Mouse (Mus musculus): ENCODE measurements around the gene Ramp2.

Ramp2 gene

DNA sequence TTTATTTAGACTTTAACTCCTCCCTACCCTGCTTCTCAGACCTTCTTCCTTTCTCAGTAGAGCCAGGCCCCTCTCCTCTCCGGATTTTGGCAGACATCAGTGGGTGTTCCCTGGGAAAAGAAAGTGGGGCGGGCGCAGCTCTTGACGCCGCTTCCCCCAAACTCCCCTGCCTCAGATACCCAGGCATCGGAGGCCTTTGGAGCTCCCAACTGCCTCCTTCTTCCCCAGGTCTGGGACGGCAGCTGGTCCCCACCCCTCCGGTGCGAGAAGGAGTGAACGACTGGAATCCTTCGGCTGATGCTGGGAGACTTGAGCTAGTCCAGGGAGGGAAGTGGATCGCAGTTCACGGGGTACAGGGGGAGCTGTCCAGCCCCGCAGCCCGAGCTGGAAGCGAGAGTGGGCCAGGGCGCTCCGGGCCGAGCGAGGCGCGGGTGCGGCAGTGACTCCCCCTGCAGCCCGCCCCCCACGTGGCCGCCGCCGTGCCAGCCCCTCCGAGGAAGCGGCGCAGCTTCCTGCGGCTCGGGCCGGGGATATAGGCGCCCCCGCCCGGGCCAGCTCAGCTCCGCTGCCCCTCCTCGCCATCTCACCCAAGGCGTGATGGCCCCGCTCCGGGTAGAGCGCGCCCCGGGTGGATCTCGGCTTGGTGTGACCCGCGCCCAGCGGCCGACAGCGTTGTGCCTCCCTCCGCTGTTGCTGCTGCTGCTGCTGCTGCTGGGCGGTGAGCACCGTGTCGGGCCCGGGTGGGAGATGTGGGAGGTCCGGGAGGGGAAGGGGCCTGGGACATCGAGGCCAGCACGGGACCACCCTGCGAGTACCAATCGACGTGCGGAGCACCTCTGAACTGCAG is at the start of gene Ramp2:
Gene Ramp2 (plus strand): TSS at position 174 of the 847 bp plus-strand sequence.
- DNase-seq (ENCODE audit: low read depth, low spot score): peak; percentile 37

- peak; percentile 84 for DNase-seq (ENCODE audit: low read depth, low spot score)
These were observed 49.7 kb upstream of the Ramp2 start for GRCm38 (mm10) chr11:101196175-101196574.

DNA sequence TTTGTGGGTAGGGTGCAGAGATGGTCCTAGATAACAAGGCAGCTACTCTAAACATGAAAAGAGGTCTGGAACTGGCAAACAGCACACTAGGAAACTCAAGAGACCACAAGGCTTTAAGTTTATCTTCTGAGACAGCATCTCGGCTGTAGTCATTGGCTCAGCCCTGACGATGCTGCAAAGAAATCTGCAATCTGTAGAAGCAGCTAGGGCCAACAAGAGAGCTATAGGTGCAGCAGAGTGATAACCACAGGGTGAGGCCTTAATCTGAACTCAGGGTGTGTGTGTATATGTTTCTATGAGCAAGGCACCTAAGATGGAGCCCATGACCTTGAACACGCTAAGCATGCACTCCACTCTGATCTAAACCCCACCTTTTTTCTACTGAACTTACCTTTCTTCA is 46.3 kb upstream of the Ramp2 start:
- DNase-seq (ENCODE audit: low read depth, low spot score): peak; percentile 59

DNA sequence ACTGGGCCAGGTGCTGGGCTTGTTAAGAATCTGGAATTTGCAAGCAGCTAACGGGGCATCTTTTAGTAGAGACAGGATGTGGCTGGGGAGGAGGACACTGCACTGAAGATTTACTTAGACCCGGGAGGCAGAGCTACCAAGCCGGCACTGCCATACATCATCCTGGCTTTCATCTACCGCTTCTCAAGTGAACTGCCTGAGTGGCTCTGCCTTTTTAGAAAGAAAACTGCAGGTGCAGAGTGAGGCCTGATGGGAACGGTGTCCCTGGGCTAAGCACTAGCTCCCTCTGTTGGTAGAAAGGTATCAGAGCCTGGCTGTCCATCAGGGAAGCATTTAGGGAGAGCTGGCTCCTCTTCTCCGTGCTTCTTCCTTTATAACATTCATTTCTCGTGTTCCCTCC is 44.8 kb upstream of the Ramp2 start:
- peak; percentile 69 for DNase-seq (ENCODE audit: low read depth, low spot score)

GRCm38 (mm10) chr11:101211970-101212369 is 33.9 kb upstream of the Ramp2 start:
- DNase-seq (ENCODE audit: low read depth, low spot score): peak; percentile 76

DNA sequence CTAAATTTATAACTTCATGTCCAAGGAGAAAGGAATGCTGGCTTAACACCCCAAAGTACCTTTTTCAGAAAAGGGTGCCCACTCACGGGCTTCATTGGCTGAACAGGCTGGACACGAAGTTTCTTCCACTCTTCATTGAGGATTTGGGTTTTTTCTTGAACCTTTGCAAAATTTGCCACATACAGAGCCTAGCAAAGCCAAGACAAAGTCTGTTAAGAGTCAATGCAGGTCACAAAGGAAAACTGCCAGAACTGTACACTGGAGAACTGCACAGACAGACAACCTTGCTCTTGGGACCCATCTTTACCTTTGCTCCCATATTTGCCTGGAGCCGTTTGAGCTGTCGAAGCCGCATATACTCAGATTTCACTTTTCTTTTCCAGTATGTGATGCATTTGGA is 28.9 kb upstream of the Ramp2 start:
- DNase-seq (ENCODE audit: low read depth, low spot score): no peak

DNA sequence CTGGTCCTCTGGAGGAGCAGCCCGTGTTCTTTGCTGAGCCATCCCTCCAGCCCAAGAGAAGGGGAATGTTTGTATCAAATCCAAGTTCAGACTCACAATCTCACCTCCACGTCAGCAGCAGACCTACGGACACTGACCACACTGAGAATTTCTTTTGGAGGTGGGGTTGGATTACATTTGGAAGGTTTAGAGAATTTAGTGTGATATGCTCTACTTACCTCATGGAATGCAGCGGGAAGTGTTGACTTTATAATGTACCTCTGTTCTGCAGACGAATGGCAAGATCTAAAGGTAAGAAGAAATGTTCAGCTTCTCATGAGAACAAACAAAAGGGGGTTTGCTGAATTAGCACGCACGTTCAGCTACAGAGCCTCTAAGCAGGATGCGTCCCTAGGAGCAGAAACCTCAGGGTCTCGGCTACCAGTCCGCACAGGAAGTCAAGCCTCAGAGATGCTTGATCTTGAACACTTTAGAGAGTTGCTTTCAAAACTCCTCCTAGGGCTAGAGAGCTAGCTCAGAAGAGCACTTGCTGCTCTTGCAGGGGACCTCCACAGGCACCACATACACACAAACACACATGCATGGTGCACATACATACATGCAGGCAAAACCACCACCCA is 27.3 kb upstream of the Ramp2 start:
- peak; percentile 45 for DNase-seq (ENCODE audit: low read depth, low spot score)

DNA sequence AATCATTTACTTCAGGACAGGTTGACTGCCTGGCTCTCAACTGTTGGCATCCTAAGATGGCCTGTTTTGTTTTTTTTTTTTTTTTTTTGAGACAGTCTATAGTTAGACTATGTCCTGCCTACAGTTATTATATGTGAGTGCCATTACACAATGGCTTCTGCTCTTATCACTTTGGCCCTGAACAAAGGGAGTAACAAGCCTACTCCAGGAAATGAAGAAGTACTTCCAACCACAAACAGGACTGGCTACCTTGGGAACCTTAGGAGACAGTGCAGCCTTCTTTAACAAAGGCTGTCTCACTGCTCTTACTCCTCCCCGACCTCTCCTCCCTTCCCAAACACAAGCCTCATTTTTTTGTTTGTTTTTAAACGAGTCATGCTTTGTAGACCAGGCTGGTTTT is 25.0 kb upstream of the Ramp2 start:
- no peak for DNase-seq (ENCODE audit: low read depth, low spot score)

DNA sequence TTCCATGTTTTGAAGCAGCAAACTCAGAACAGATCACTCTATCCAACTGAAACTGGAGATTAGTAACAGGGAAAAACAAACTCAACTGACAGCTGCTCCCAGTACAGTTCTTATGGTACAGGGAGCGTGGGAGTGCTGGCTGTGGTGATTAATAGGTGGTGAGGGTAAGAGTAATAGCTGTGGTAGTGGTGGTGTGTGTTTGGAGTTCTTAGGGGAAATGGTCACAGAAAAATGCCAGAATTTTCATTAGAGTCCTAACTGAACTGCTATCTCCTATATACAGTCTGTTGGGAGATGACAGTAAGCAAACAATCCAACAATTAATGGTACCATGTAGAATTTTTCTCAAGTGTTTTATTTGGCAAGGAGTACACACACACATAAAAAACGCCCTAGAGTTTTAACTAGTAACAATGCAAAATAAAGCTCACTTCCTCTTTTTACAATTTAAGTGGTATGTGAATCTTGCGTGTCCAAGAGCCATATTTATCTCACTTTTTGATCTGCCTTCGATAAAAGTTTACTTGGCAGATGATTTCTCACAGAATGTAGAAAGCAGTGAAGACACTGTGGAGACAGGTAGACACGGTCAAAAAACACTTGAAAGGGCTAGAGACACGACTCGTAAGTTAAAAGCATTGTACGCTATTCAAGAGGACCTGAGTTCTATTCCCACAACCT is 24.4 kb upstream of the Ramp2 start:
- DNase-seq (ENCODE audit: low read depth, low spot score): no peak

DNA sequence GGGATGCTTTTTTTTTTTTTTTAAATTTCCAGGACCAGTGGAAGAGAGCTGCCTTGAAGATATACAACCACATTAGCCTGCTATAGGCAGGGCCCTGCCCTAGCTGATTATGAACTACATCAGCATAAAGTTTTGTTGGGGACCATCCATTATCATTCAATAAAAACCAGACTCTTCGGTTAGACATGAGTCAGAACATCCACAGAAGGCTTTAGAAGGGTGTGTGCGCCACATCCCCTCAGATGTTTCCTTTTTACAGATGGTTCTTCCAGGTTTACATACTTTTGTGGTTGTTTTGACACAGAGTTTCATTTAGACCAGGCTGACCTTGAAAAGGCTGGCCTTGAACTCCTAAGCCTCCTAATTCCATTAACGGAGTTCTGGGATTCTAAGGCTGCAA is 21.5 kb upstream of the Ramp2 start:
- DNase-seq (ENCODE audit: low read depth, low spot score): no peak

DNA sequence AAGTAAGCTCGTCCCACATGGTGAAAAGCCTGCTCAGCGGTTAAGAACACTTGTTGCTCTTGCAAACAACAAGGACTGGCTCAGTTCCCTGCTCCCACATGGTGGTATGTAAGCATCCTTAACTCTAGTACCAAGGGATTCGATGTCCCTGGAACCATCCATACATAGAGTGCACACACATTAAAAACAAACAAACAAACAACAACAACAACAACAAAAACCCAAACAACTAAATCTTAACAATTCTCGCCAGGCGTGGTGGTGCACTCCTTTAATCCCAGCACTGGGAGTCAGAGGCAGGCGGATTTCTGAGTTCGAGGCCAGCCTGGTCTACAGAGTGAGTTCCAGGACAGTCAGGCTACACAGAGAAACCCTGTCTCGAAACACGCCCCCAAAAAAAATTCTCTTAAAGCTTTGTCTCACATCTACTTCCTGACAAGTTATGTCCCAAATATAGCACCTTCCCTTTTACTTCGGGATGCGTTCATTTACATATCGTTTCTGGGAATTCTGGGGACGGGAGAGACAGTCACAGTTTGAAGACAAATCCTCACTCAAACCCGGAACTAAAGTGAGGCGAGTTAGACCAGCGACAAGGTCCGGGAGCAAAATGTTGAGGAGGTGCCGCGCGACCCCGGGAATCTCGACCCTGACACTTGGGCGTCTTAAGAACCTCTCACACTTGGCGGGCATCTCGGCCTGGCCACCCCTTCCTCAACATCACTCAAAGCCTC is 20.3 kb upstream of the Ramp2 start:
- no peak for DNase-seq (ENCODE audit: low read depth, low spot score)

DNA sequence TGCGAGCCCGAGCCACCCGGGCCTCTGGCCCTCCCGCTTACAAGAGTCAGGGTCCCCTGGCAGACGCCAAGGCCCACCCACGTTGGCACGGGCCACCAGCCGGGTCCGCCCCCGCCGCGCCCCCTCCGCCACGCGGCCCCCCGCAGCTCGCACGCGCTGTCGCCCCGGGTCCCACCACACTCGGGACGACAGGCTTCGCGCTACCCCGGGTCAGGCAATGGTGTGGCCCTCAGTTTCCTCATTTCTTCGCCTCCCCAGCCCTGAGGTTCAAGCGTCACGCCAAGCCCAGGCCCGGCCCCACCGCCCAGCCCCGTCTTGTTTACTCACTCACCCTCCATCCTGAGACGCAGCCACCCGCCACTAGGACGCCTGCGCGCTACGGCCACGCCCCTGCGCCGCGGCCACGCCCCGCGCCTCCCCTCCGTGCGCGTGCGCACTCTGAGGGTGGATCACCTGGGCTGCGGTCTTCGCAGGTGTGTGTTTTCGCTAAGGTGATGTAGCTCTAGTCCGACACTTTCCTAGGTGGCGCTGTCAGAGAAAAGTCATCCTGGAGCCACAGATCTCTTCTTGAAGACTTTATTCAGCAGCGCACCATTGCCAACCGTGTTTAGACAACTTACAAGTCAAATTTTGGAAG is 19.6 kb upstream of the Ramp2 start, which contains the start of gene Ezh1:
Gene Ezh1 (minus strand): TSS at position 399 of the 637 bp plus-strand sequence.
- DNase-seq (ENCODE audit: low read depth, low spot score): peak; percentile 94

DNA sequence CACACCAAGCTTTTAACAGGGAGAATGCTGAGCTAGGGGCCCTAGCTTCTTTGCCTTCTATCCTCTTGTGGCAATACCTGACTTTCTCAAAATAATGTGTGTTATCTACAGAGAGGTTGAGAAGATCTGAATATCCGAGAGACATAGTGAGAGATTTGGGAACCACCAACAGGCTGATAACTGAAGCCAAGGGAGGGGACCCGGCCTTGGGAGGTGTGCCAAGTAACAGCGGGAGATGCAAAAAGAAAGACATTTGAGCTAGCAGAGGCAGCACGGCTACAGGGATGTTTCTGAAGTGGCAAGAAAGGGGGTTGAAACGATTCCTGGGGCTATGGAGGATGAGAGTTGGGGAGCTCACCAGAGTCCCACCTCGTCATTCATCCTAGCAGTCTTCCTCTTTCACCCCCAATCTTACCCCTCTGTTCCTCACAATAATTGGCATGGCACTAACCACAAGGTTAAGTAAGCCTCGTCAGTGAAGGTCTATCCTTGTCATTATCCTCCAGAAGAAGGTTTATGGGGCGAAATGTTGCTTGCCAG is 16.4 kb upstream of the Ramp2 start:
- no peak for DNase-seq (ENCODE audit: low read depth, low spot score)

DNA sequence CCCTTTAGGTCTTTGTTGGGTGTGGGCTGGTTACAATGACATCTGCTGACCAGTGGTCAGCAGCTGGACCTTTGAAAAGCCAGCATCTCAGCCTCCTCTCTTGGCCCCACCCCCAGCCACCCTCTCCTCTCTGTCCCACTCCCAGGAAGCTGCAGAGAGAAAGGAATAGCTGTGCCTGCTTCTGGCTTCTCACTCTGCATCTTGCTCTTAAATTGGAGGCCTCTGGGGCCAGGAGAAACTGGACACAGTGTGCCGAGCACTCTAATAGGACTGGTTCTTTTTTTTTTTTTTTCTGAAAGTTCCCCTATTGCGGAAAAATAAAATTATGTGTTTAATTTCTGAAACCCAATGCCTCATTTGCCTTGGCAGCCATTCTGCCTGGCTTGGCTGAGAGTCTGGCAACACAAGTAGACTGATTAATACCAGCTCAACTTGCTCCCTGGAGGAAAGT is 15.7 kb upstream of the Ramp2 start:
- DNase-seq (ENCODE audit: low read depth, low spot score): no peak

DNA sequence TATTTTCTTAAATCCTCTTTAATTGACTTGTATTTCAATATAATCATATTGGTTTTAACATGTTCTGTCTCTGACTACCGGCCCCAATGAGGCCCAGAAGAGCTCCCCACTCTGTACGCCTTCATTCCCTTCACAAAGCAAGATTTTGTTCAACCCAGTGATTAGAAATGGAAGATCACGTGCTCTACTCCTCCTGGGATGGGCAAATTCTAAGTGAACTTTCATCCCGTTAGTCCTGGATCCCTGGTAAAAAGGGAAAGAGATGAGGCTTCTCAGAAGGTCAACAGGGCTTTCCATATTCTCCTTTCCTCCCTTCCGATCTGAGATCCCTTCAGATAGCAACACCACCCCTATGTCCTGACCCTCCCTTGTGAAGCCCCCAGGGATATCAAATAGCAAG is 15.3 kb upstream of the Ramp2 start:
- no peak for DNase-seq (ENCODE audit: low read depth, low spot score)

DNA sequence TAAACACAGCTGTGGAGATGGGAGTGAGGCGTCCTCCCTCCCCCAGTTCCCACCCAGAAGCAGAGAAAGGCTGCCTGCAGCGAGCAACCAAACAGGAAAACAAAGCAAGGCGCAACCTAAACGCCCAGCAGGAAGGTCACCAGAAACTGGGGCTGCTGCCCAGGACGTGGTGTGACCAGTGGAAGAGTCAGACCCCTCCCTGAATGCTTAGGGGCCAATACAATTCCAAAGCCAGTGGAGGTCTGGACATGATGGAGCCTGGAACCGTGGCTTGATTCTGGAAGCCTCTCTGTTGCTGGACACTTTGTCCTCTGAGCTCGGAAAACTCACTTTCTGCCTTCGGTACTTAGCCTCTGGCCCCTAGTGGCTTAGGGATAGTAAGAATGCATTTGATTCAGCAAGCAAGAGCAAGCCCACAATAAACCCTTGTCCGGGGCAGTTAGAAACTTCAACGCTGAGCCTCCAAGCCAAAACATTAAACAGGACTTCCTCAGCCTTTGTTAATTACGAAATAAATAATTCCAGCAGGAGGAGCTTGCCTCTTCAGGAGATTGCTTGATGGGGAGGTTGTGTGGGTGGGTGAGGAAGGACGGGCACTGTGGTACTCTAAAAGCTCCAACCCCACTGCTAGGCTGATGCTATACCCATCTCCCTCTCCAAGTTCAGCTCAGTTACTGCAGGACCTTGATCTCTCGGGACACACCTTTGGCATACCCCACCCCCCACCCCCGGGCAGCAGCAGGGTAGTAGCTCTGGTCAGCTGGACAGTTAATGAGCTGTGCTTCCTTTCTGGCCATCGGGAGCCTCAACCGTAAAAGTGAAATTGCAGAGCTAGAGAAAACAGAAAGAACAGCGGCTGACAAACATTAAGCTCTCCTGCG is 14.6 kb upstream of the Ramp2 start:
- no peak for DNase-seq (ENCODE audit: low read depth, low spot score)

DNA sequence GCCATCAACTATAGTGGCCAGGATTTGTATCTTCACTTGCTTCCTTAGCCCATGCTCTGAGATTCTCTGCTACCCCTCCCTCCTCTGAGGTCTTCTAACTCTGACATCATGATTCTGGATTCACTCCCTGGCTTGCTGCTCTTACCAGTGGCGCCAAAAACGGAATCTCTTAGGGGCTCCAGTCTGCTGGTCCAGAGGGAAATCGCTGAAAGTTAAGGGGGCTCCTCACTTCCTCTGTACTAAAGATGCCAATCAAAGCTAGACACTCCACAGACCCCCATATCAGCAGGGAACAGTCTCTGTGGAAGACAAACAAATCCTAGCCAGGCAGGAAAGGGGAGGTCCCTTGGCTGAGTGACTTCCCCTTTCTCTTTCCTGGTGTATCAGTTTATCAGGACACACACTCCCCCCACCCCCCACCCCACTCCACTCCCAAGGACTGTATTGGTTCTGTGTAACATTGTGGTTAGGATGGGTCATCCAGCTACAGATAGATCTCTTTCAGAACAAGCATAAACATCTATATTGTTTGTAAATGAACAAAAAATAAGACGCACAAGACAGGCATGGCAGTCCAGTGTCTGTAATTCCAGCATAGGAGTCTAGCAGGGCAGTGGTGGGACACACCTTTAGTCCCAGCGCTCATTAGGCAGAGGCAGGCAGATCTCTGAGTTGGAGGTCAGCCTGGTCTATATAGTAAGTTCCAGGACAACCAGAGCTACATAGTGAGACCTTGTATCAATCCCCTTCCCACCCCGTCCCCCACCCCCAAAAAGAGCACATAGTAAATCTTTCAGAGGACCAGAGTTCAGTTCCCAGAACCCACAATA is 13.6 kb upstream of the Ramp2 start:
- DNase-seq (ENCODE audit: low read depth, low spot score): no peak

GRCm38 (mm10) chr11:101233240-101233639 is 12.6 kb upstream of the Ramp2 start:
- DNase-seq (ENCODE audit: low read depth, low spot score): no peak

GRCm38 (mm10) chr11:101234124-101234523 is 11.7 kb upstream of the Ramp2 start:
- DNase-seq (ENCODE audit: low read depth, low spot score): no peak
